Mouse (Mus musculus) liver, embryonic 15.5 days (tissue): ENCODE results near the gene Mgll. TPM values are rescaled to one million over a fixed set of nuclear protein-coding genes. Genes with fewer than 3 reads are reported as not detected.

ENCODE experiments used
- ATAC-seq: fragments of 200-750 bp; cut with Nextera tagmentation; 2 replicates; pipeline ENCODE4 v1.8.0; 2017; ENCODE audit warnings: moderate number of reproducible peaks, mild to moderate bottlenecking, moderate library complexity; ENCODE audit not compliant: insufficient read depth
- H3K27ac ChIP-seq: fragments of 300-500 bp; sonication (generic); replicated peaks from 2 replicates; pipeline ENCODE4 v1.5.1; 2015; ENCODE audit warnings: mild to moderate bottlenecking, inconsistent platforms
- H3K27me3 ChIP-seq: fragments of 300-500 bp; sonication (generic); 2 replicates; pipeline ENCODE4 v1.6.1; 2015; ENCODE audit warnings: mild to moderate bottlenecking, inconsistent platforms
- H3K36me3 ChIP-seq: fragments of 300-500 bp; sonication (generic); replicated peaks from 2 replicates; pipeline ENCODE4 v1.6.1; 2015; ENCODE audit warnings: moderate library complexity, mild to moderate bottlenecking, inconsistent platforms
- H3K4me1 ChIP-seq: fragments of 300-500 bp; sonication (generic); replicated peaks from 2 replicates; pipeline ENCODE4 v1.6.1; 2015; ENCODE audit warnings: inconsistent platforms
- H3K4me2 ChIP-seq: fragments of 300-500 bp; sonication (generic); 2 replicates; pipeline ENCODE4 v1.6.1; 2015; ENCODE audit warnings: moderate library complexity, mild to moderate bottlenecking, inconsistent platforms
- H3K4me3 ChIP-seq: fragments of 300-500 bp; sonication (generic); replicated peaks from 2 replicates; pipeline ENCODE4 v1.5.1; 2015; ENCODE audit warnings: mild to moderate bottlenecking, inconsistent platforms
- H3K9ac ChIP-seq: fragments of 300-500 bp; sonication (generic); 2 replicates; pipeline ENCODE4 v1.6.1; 2015; ENCODE audit warnings: moderate library complexity, mild to moderate bottlenecking, inconsistent platforms
- H3K9me3 ChIP-seq: fragments of 300-500 bp; sonication (generic); replicated peaks from 2 replicates; pipeline ENCODE4 v1.6.1; 2016; ENCODE audit warnings: inconsistent platforms
- WGBS: fragments of 180-500 bp; shearing (Covaris S2); methylation state at CpG from one replicate; pipeline ENCODE4 v1.1.7; 2015; ENCODE audit warnings: mixed read lengths; ENCODE audit not compliant: insufficient replicate concordance; 5-methylcytosine and 5-hydroxymethylcytosine counted together
- polyA plus RNA-seq: library from polyadenylated mRNA; unstranded; fragments of >200 nt; fragmentation: Nextera tagmentation; extraction: Ambion mirVana; gene quantifications from 2 replicates; pipeline ENCODE4 v1.2.1, GENCODE M21; 2015

The Mgll gene
- polyA plus RNA-seq, 1 experiment from 2014 or later: 69.7 TPM

DNA sequence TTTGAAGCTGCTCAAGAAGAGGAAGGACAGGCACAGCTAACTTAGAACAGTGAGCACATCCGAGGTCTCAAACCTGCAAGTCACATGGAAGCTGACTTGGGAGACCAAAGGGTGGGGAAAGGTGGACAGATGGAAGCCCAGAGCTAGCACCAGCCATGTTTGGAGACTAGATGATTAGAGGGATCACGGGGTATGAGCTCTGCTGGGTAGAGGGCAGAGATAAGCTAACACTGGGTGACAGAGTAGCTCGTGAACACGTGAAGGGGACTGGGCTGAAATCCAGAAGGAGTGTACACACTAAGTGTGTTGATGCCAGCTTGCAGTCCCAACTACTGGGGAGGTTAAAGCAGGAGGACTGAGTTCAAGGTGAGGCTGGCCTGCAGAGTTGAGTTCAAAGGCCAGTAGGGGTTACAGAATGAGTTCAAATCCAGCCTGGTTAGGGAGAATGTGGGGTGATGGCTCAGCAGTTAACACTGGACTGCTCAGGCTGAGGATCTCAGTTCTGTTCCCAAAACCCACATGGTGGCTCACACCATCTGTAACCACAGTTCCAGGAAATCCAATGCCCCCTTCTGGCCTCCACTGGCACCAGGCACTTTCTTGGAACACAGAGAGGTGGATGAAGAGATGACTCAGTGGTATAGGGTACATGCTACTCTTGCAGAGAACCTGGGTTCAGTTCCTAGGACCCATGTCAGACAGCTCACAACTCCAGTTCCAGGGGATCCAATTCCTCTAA lies 79.9 kb downstream of the Mgll start:
- Histone ChIP-seq H3K9ac (no peak overlapping the region), H3K4me1 (peaks cover 55% of the 10 kb centered on the region), H3K36me3 (peaks cover 52% of the 10 kb centered on the region), H3K9me3 (no peaks in the 10 kb centered on the region), H3K4me2 (peak overlapping the region; percentile 51), H3K27ac (peak overlapping the region; percentile 84), H3K27me3 (no peaks in the 10 kb centered on the region), H3K4me3 (no peak overlapping the region)
- ATAC-seq: peak; percentile 80
- 26% methylated on average over 4 of the region's 4 CpGs for WGBS

- Histone ChIP-seq H3K36me3 (peaks cover 52% of the 10 kb centered on the region), H3K4me2 (no peak overlapping the region), H3K4me1 (peaks cover 56% of the 10 kb centered on the region), H3K27me3 (no peaks in the 10 kb centered on the region), H3K27ac (no peak overlapping the region), H3K9ac (no peak overlapping the region), H3K9me3 (no peaks in the 10 kb centered on the region), H3K4me3 (no peak overlapping the region)
- 80% methylated on average over 17 of the region's 17 CpGs for WGBS
- no peak for ATAC-seq
Measured at GRCm38 (mm10) chr6:88804966-88805577, 80.9 kb downstream of the Mgll start.

- no peak for ATAC-seq
- Histone ChIP-seq H3K9me3 (no peaks in the 10 kb centered on the region), H3K36me3 (peaks cover 78% of the 10 kb centered on the region), H3K4me1 (peaks cover 38% of the 10 kb centered on the region), H3K9ac (no peak overlapping the region), H3K27ac (no peak overlapping the region), H3K4me2 (no peak overlapping the region), H3K4me3 (no peak overlapping the region), H3K27me3 (no peaks in the 10 kb centered on the region)
- WGBS: 73% methylated on average over 23 of the region's 23 CpGs
Measured at GRCm38 (mm10) chr6:88809091-88810037, 85.2 kb downstream of the Mgll start.

DNA sequence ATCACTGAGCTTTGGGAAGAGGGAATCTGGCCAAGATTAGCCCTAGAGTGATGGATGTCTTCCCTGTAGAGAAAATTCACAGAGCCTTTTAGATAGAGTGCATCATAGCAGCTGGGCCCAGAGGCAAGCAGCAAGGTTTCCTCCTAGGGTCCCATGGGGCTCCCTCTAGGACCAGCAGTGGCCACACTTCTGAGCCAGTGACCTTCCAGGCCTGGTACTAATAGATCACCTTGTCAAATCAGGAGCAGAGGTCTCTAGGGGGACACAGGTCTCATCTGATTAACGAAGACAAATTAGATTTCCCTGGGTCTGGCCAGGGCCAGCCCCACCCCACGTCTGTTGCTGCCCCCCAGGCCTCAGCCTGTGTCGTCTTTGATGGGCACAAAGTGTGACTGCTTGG lies 86.1 kb downstream of the Mgll start:
- ATAC-seq: no peak
- Histone ChIP-seq H3K4me1 (peaks cover 34% of the 10 kb centered on the region), H3K27ac (no peak overlapping the region), H3K27me3 (no peaks in the 10 kb centered on the region), H3K36me3 (peaks cover 82% of the 10 kb centered on the region), H3K9me3 (no peaks in the 10 kb centered on the region), H3K4me2 (no peak overlapping the region), H3K9ac (no peak overlapping the region), H3K4me3 (no peak overlapping the region)
- WGBS: 65% methylated on average over 3 of the region's 3 CpGs

- WGBS: 15% methylated on average over 7 of the region's 7 CpGs
Measured at GRCm38 (mm10) chr6:88811396-88811795, 87.2 kb downstream of the Mgll start.

GRCm38 (mm10) chr6:88811880-88812400 lies 87.7 kb downstream of the Mgll start:
- ATAC-seq: no peak

More at GRCm38 (mm10) chr6:88811396-88811795, 87.2 kb downstream of the Mgll start:
- no peak overlapping the region for H3K9ac ChIP-seq
- peaks cover 89% of the 10 kb centered on the region for H3K36me3 ChIP-seq
- H3K4me3 ChIP-seq: no peak overlapping the region
- H3K27me3 ChIP-seq: no peaks in the 10 kb centered on the region
- peaks cover 30% of the 10 kb centered on the region for H3K4me1 ChIP-seq
- no peak overlapping the region for H3K4me2 ChIP-seq
- ATAC-seq: no peak
- no peak overlapping the region for H3K27ac ChIP-seq
- H3K9me3 ChIP-seq: no peaks in the 10 kb centered on the region

GRCm38 (mm10) chr6:88812886-88813285 lies 88.7 kb downstream of the Mgll start:
- no peak for ATAC-seq
- Histone ChIP-seq H3K4me3 (no peak overlapping the region), H3K9ac (no peak overlapping the region), H3K27ac (peak overlapping the region; percentile 43; the same call in 1 of the 2 replicates), H3K27me3 (no peaks in the 10 kb centered on the region), H3K4me2 (no peak overlapping the region), H3K36me3 (peaks cover 87% of the 10 kb centered on the region), H3K9me3 (no peaks in the 10 kb centered on the region), H3K4me1 (peaks cover 30% of the 10 kb centered on the region; the same call in 1 of the 2 replicates)
- 52% methylated on average over 3 of the region's 3 CpGs for WGBS

More at GRCm38 (mm10) chr6:88811880-88812400, 87.7 kb downstream of the Mgll start:
- Histone ChIP-seq H3K4me1 (peaks cover 30% of the 10 kb centered on the region), H3K27ac (peak overlapping the region; percentile 43), H3K4me2 (no peak overlapping the region), H3K4me3 (no peak overlapping the region), H3K9me3 (no peaks in the 10 kb centered on the region), H3K9ac (no peak overlapping the region), H3K27me3 (no peaks in the 10 kb centered on the region), H3K36me3 (peaks cover 90% of the 10 kb centered on the region)
- WGBS: 40% methylated on average over 7 of the region's 7 CpGs

DNA sequence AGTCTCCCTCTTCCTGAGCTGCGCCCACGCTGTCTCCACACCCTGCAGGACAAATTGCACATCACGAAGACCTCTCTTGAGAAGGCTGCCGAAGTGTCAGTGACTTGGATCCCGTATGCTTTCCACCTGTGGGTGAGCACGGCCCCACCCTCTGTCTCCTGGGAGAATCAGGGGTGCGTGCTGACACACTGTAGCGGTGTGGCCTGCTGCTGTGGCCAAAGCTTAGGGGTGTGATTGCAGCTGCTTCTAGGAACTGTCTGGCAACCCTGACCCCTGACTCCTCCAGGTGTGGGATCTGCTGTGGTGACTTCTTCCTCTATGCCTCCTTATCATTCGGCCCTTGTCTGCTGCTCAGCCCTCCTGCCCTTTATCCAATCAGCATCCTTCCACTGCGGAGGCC lies 89.6 kb downstream of the Mgll start:
- no peak overlapping the region for H3K27ac ChIP-seq

GRCm38 (mm10) chr6:88815036-88815435 lies 90.8 kb downstream of the Mgll start:
- ATAC-seq: no peak
- Histone ChIP-seq H3K36me3 (peaks cover 86% of the 10 kb centered on the region), H3K9me3 (no peaks in the 10 kb centered on the region), H3K4me1 (peaks cover 21% of the 10 kb centered on the region; the same call in 1 of the 2 replicates), H3K27me3 (no peaks in the 10 kb centered on the region), H3K9ac (no peak overlapping the region), H3K4me3 (no peak overlapping the region), H3K27ac (no peak overlapping the region), H3K4me2 (no peak overlapping the region)
- WGBS: 80% methylated on average over 3 of the region's 3 CpGs

More for the DNA sequence above, 89.6 kb downstream of the Mgll start:
- peaks cover 30% of the 10 kb centered on the region; the same call in 1 of the 2 replicates for H3K4me1 ChIP-seq
- no peak overlapping the region for H3K4me2 ChIP-seq
- H3K27me3 ChIP-seq: no peaks in the 10 kb centered on the region
- H3K9ac ChIP-seq: no peak overlapping the region
- H3K4me3 ChIP-seq: no peak overlapping the region
- H3K9me3 ChIP-seq: no peaks in the 10 kb centered on the region
- H3K36me3 ChIP-seq: peaks cover 86% of the 10 kb centered on the region
- WGBS: 78% methylated on average over 10 of the region's 10 CpGs
- ATAC-seq: no peak

DNA sequence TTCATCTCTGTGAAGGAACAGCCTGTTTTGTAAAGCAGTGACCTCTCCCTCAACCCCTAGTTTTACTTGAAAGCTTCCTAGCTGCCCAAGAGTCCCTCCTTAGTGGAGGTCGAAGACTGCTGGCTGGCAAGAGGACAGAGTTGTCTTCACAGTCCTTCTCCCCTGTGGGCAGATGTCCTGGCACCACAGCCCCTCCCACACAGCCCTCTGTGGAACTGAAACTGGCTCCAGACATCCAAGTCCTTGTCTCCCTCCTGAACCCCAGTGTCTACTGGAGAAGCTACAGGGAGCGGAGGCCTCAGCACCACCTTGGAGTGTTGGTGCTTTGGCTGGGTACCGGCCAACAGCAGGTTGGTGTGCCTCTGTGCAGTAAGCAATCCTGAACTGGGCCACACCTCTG lies 91.3 kb downstream of the Mgll start:
- no peak overlapping the region for H3K9ac ChIP-seq
- no peaks in the 10 kb centered on the region for H3K9me3 ChIP-seq
- 93% methylated on average over 3 of the region's 3 CpGs for WGBS
- peaks cover 86% of the 10 kb centered on the region for H3K36me3 ChIP-seq
- no peak overlapping the region for H3K4me3 ChIP-seq
- H3K4me1 ChIP-seq: peaks cover 21% of the 10 kb centered on the region; the same call in 1 of the 2 replicates
- H3K4me2 ChIP-seq: no peak overlapping the region
- ATAC-seq: no peak
- H3K27me3 ChIP-seq: no peaks in the 10 kb centered on the region
- no peak overlapping the region for H3K27ac ChIP-seq
